Mouse (Mus musculus) erythroblast, embryonic 14.5 days (primary cell): ENCODE measurements around the gene Cenpm.

Experiments used
- GATA1 ChIP-seq: IDR thresholded peaks from 2 replicates; pipeline ENCODE4 v1.6.1; 2012; ENCODE audit warnings: low read length, inconsistent platforms, mixed read lengths
- TAL1 ChIP-seq: IDR thresholded peaks from 3 replicates; pipeline ENCODE4 v1.6.1; 2012; ENCODE audit warnings: low read length, inconsistent platforms, mixed read lengths

DNA sequence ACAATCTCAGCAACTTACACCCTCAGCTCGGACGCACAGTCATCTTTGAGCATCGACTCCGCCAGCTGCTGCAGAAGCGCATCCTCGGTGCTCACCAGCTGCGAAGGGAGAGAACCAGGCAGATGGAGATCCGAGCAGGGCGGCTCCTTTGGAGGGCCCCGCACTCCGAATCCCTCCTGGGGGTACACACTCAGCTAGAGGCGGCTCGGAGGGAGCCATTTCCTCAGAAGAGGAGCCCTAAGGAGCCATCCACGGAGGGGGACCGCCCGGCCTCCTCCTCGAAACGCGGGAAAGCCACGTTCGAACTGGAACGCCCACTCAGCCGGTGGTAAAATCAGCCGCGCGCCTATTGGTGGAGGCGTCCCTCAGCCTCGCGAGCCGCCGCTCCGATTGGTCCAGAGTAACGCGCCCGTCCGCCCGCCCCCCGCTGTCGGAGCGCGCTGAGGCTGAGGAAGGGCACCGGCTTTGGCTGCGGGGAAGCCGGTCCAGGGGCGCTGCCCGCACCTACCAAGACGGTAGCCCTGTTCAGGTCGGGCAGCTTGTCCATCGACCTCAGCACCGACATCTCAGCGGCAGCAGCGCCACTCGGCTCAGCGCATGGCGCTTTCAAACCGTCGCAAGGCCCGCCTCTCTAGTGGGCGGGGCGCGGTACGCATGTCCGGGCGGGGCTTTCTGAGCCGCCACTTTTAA, at the start of gene Cenpm:
- TF ChIP-seq GATA1 = no peak
- no peak for TF ChIP-seq TAL1
